Mouse (Mus musculus) kidney, adult 2 months (tissue): ENCODE results near the gene Deup1.

Source experiments
- CTCF ChIP-seq: fragments of 200-500 bp; conservative IDR thresholded peaks from 2 replicates; pipeline ENCODE4 v1.5.1; 2011; ENCODE audit warnings: low read depth, mild to moderate bottlenecking, control low read depth, low read length, moderate library complexity, mixed read lengths; ENCODE audit not compliant: insufficient read depth, insufficient read length
- POLR2A ChIP-seq: fragments of 200-500 bp; IDR thresholded peaks from one replicate; pipeline ENCODE4 v1.6.1; 2011; ENCODE audit warnings: low read depth, low read length, control low read depth

DNA sequence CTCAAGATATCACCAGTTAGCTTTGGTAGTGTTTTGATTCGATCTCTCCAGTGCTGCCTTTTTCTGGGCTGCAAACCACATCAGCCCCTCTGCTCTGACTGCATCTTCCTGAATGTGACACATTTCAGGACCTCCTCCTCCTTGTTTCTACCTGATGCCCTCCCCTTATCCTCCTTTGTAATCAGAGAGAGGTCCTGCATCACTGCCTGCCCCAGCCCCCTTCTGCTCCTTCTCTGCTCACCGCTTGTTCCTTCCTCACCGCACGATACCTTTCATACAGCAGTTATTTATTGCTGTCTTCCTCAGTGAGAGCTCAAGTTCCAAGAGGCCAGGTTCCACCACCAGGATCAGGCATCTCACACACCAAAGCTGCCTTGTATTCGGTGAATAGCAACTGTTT, 96.5 kb downstream of the Deup1 start:
- TF ChIP-seq CTCF (no peak), POLR2A (no peak)
